Mouse (Mus musculus) limb, embryonic 11.5 days (tissue): ENCODE measurements around the gene Gata5. TPM values are rescaled to one million over a fixed set of nuclear protein-coding genes. Genes with fewer than 3 reads are reported as not detected.

Experiments used
- ATAC-seq: fragments of 200-750 bp; cut with Nextera tagmentation; 2 replicates; pipeline ENCODE4 v1.8.0; 2017; ENCODE audit warnings: low read depth; ENCODE audit not compliant: insufficient number of reproducible peaks, low FRiP score, low TSS enrichment
- DNase-seq: peaks from one replicate; pipeline ENCODE4 v3.0.0-alpha.2; 2015; ENCODE audit warnings: low spot score
- H3K27ac ChIP-seq: fragments of 300-500 bp; sonication (generic); replicated peaks from 2 replicates; pipeline ENCODE4 v1.5.1; 2014; ENCODE audit warnings: low read depth, mild to moderate bottlenecking, low read length
- H3K27me3 ChIP-seq: fragments of 300-500 bp; sonication (generic); 2 replicates; pipeline ENCODE4 v1.6.1; 2014; ENCODE audit warnings: mild to moderate bottlenecking, low read length, mixed read lengths; ENCODE audit not compliant: control insufficient read depth, insufficient read depth
- H3K36me3 ChIP-seq: fragments of 300-500 bp; sonication (generic); 2 replicates; pipeline ENCODE4 v1.6.1; 2014; ENCODE audit warnings: mild to moderate bottlenecking, low read length, moderate library complexity, mixed read lengths; ENCODE audit not compliant: control insufficient read depth, insufficient read depth
- H3K4me1 ChIP-seq: fragments of 300-500 bp; sonication (generic); 2 replicates; pipeline ENCODE4 v1.6.1; 2014; ENCODE audit warnings: low read length, mixed read lengths; ENCODE audit not compliant: control insufficient read depth, insufficient read depth
- H3K4me2 ChIP-seq: fragments of 300-500 bp; sonication (generic); 2 replicates; pipeline ENCODE4 v1.6.1; 2014; ENCODE audit warnings: low read depth, mild to moderate bottlenecking, moderate library complexity; ENCODE audit not compliant: severe bottlenecking
- H3K4me3 ChIP-seq: fragments of 300-500 bp; sonication (generic); 2 replicates; pipeline ENCODE4 v1.5.1; 2014; ENCODE audit warnings: low read depth, low read length
- H3K9ac ChIP-seq: fragments of 300-500 bp; sonication (generic); 2 replicates; pipeline ENCODE4 v1.6.1; 2014; ENCODE audit warnings: mild to moderate bottlenecking, low read length
- H3K9me3 ChIP-seq: fragments of 300-500 bp; sonication (generic); 2 replicates; pipeline ENCODE4 v1.6.1; 2016; ENCODE audit warnings: low read length; ENCODE audit not compliant: control insufficient read depth
- WGBS: fragments of 180-500 bp; shearing (Covaris S2); extraction: QIAGEN DNeasy Blood & Tissue Kit; methylation state at CpG from one replicate; pipeline ENCODE4 v1.1.7; 2014; 5-methylcytosine and 5-hydroxymethylcytosine counted together
- polyA plus RNA-seq: library from polyadenylated mRNA; unstranded; fragments of >200 nt; fragmentation: Nextera tagmentation; extraction: Ambion mirVana; gene quantifications from 2 replicates; pipeline ENCODE4 v1.2.1, GENCODE M21; 2014

Gata5 gene
- polyA plus RNA-seq = 0.13 and 0.29 TPM in 2 replicates

DNA sequence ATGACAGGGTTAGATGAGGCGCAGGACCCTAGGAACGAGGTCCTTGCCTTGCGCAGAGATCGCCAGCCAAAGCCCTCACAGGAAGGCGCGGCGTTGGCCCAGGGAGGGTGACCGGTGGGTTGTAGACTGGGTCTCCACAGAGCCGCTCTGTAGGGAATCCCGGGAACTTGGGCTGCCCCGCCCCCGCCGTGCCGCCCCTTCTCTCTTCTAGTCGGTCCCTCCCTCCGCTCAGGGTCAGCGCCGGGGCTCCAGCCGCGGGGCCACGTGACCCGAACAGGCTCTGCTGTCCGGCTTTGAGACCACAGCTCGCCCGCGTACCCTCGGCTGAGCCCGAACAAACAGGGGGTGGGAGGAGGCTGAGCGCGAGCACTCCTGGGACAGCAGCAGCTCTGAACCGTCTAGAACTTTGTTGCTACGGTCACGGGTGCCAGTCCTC lies at the start of gene Gata5:
Gata5 (minus strand) TSS at position 149 of the 436 bp plus-strand sequence.
- Histone ChIP-seq H3K4me3 (peak within 1 kb of the TSS; percentile 35), H3K4me1 (peaks cover 6% of the 10 kb centered on the region), H3K4me2 (peak within 1 kb of the TSS; percentile 60), H3K9me3 (no peaks in the 10 kb centered on the region), H3K27ac (no peak within 1 kb of the TSS), H3K9ac (0 out of 2 replicates have a peak within 1 kb of the TSS, but pooled peaks have one; percentile 27), H3K27me3 (peaks cover 31% of the 10 kb centered on the region), H3K36me3 (no peaks in the 10 kb centered on the region)
- ATAC-seq (peak; percentile 70), DNase-seq (peak; percentile 75)
- WGBS = 1% methylated on average over 26 of the region's 33 CpGs

DNA sequence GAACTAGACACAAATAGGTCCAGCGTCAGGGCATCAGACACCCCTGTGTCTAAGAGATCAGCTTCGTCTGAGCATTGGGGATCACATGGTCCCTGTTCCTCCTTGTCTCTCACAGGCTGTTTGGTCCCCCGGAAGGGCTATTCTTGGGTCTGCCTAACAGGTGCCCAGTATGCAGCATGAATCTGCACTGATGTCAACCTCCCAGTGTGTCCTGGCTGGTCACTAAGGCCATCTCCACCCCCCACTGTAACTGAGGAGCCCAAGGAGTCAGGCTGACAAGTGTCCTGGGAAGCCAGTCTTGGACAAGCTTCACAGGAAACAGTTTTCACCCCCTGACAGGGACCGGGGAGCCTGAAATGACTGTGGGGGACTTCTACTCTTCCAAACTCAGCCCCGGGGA lies 42.2 kb upstream of the Gata5 start:
- Histone ChIP-seq H3K9ac (no peak overlapping the region), H3K27me3 (no peaks in the 10 kb centered on the region), H3K4me1 (no peaks in the 10 kb centered on the region), H3K4me3 (no peak overlapping the region), H3K9me3 (no peaks in the 10 kb centered on the region), H3K36me3 (no peaks in the 10 kb centered on the region), H3K27ac (no peak overlapping the region), H3K4me2 (no peak overlapping the region)
- DNase-seq (no peak), ATAC-seq (no peak)
- 89% methylated on average over 5 of the region's 5 CpGs for WGBS

DNA sequence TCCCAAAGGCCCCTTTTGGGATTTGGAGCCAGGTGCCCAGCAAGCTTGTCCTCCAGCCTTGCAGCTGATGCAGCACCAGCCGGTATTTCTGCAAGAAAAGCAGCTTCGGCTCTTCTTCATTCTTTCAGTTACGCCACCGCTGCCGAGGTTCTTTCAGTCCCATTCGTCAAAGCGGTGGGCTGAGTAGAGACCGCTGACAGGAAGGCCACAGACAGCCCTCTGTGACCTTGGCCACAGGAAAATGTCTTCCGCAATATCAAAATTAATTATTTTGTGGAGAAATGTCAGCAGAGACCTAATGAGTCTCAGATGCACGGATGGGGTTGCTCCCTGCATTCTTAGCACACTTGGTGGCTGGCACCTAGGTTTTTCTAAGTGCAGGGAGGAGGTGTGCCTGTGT lies 38.8 kb upstream of the Gata5 start:
- no peaks in the 10 kb centered on the region for H3K9me3 ChIP-seq
- ATAC-seq (no peak), DNase-seq (no peak)
- no peak overlapping the region for H3K4me3 ChIP-seq
- H3K27me3 ChIP-seq = no peaks in the 10 kb centered on the region
- no peak overlapping the region for H3K27ac ChIP-seq
- WGBS = 73% methylated on average over 10 of the region's 10 CpGs
- no peak overlapping the region for H3K9ac ChIP-seq
- no peaks in the 10 kb centered on the region for H3K36me3 ChIP-seq
- no peak overlapping the region for H3K4me2 ChIP-seq
- H3K4me1 ChIP-seq = no peaks in the 10 kb centered on the region

DNA sequence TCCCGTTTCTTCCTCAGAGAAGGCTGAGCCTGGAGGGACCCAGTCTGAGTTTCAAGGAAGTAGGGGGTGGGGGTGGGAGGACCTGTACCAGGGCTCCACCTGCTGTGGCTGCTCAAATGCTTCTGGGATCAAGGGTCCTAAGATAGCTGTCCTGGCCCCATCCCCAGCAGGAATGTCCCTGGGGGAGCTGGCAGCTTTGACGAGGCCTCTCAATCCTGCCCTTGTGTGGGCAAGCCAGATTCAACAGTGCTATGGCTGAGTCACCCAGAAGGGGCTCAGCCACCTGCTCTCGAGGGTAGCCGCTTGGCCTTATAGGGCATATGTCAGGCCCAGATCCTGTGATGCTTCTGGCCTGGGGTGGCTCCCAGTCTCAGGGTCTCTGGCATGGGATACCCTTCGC lies 33.9 kb upstream of the Gata5 start:
- DNase-seq (no peak), ATAC-seq (no peak)
- no peak overlapping the region for H3K9ac ChIP-seq
- H3K4me3 ChIP-seq = no peak overlapping the region
- WGBS = 80% methylated on average over 5 of the region's 5 CpGs
- no peaks in the 10 kb centered on the region for H3K9me3 ChIP-seq
- no peak overlapping the region for H3K27ac ChIP-seq
- H3K36me3 ChIP-seq = no peaks in the 10 kb centered on the region
- no peak overlapping the region for H3K4me2 ChIP-seq
- H3K4me1 ChIP-seq = no peaks in the 10 kb centered on the region
- H3K27me3 ChIP-seq = no peaks in the 10 kb centered on the region

GRCm38 (mm10) chr2:180367350-180367749 lies 32.9 kb upstream of the Gata5 start:
- Histone ChIP-seq H3K4me1 (no peaks in the 10 kb centered on the region), H3K27ac (no peak overlapping the region)
- 78% methylated on average over 4 of the region's 4 CpGs for WGBS

GRCm38 (mm10) chr2:180363434-180363720 lies 28.9 kb upstream of the Gata5 start:
- Histone ChIP-seq H3K9ac (no peak overlapping the region), H3K4me3 (no peak overlapping the region), H3K9me3 (no peaks in the 10 kb centered on the region), H3K27me3 (no peaks in the 10 kb centered on the region), H3K4me2 (no peak overlapping the region), H3K4me1 (no peaks in the 10 kb centered on the region; the same call in 1 of the 2 replicates), H3K36me3 (no peaks in the 10 kb centered on the region), H3K27ac (no peak overlapping the region)
- DNase-seq (no peak), ATAC-seq (no peak)
- 79% methylated on average over 3 of the region's 3 CpGs for WGBS

More at GRCm38 (mm10) chr2:180367350-180367749, 32.9 kb upstream of the Gata5 start:
- H3K9ac ChIP-seq = no peak overlapping the region
- DNase-seq (no peak), ATAC-seq (no peak)
- H3K4me3 ChIP-seq = no peak overlapping the region
- H3K9me3 ChIP-seq = no peaks in the 10 kb centered on the region
- no peaks in the 10 kb centered on the region for H3K27me3 ChIP-seq
- H3K36me3 ChIP-seq = no peaks in the 10 kb centered on the region
- H3K4me2 ChIP-seq = no peak overlapping the region

GRCm38 (mm10) chr2:180362585-180363433 lies 28.3 kb upstream of the Gata5 start:
- H3K9me3 ChIP-seq = no peaks in the 10 kb centered on the region

DNA sequence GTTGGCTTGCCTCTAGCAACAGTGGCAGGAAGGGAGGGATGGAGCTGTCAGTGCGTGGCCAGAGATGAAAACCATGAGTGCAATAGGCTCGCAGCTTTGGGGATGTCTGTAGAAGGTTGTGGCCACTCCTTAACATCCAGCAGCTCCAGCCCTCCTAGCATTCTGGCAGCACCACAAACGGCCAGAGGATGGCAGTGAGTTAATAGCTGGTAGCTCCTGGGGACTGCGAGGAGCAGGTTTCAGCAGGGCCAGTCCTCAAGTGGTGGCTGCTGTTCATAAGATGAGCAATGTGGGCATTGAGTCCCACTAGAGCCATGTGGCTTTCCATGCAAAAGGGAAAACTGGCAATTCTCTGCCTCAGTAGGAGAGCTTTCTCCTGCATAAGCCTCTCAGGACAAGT lies 24.6 kb upstream of the Gata5 start:
- WGBS = 7% methylated on average over 4 of the region's 4 CpGs
- no peak overlapping the region for H3K9ac ChIP-seq
- no peaks in the 10 kb centered on the region for H3K27me3 ChIP-seq
- DNase-seq (peak; percentile 29), ATAC-seq (no peak)
- no peaks in the 10 kb centered on the region for H3K9me3 ChIP-seq
- no peak overlapping the region for H3K4me2 ChIP-seq
- no peaks in the 10 kb centered on the region for H3K36me3 ChIP-seq
- H3K4me3 ChIP-seq = no peak overlapping the region
- H3K27ac ChIP-seq = no peak overlapping the region
- no peaks in the 10 kb centered on the region; the same call in 1 of the 2 replicates for H3K4me1 ChIP-seq

More at GRCm38 (mm10) chr2:180362585-180363433, 28.3 kb upstream of the Gata5 start:
- H3K4me1 ChIP-seq = no peaks in the 10 kb centered on the region; the same call in 1 of the 2 replicates
- no peak for DNase-seq
- 77% methylated on average over 7 of the region's 7 CpGs for WGBS
- no peaks in the 10 kb centered on the region for H3K27me3 ChIP-seq
- no peak for ATAC-seq
- no peak overlapping the region for H3K27ac ChIP-seq
- no peak overlapping the region for H3K4me3 ChIP-seq
- no peak overlapping the region for H3K4me2 ChIP-seq
- H3K9ac ChIP-seq = no peak overlapping the region
- H3K36me3 ChIP-seq = no peaks in the 10 kb centered on the region
